Mouse (Mus musculus): ENCODE data around the gene Thy1.

- TF ChIP-seq USF1 (IDR thresholded peaks at IDR 0.05; ENCODE audit: low read depth) (no peak), CTCF (IDR thresholded peaks at IDR 0.05; ENCODE audit: control insufficient read depth, insufficient read depth, insufficient read length) (no peak), MAX (IDR thresholded peaks at IDR 0.05) (no peak)
These were observed 35.9 kb upstream of the Thy1 start for GRCm38 (mm10) chr9:44007323-44007722.
